Mouse (Mus musculus): ENCODE data around the gene Gli2. TPM values are rescaled to one million over a fixed set of nuclear protein-coding genes. Genes with fewer than 3 reads are reported as not detected.

Gene Gli2
- polyA plus RNA-seq, 1 experiment from 2014 or later: 3.4 TPM

- Histone ChIP-seq H3K4me2 (peak overlapping the region; percentile 86), H3K36me3 (ENCODE audit: control insufficient read depth, insufficient read depth, low read length) (no peaks in the 10 kb centered on the region), H3K27ac (ENCODE audit: low read depth, low read length) (no peak overlapping the region), H3K9me3 (ENCODE audit: control insufficient read depth, low read length) (peaks cover 2% of the 10 kb centered on the region; the same call in 1 of the 2 replicates), H3K9ac (ENCODE audit: low read depth, low read length) (no peak overlapping the region; the same call in 1 of the 2 replicates), H3K4me1 (replicated peaks; ENCODE audit: control insufficient read depth, insufficient read depth, low read length) (peaks cover 3% of the 10 kb centered on the region; the same call in 1 of the 2 replicates), H3K4me3 (ENCODE audit: low read depth, low read length) (peak overlapping the region; percentile 53), H3K27me3 (replicated peaks; ENCODE audit: control insufficient read depth, insufficient read depth, low read length) (peaks cover 58% of the 10 kb centered on the region)
- no peak for DNase-seq (ENCODE audit: low spot score)
- no peak for ATAC-seq (replicated peaks; ENCODE audit: low FRiP score)
- WGBS: 39% methylated on average over 6 of the region's 6 CpGs
Observed at GRCm38 (mm10) chr1:119054468-119054867, 1.0 kb upstream of the Gli2 start.

- 1% methylated on average over 25 of the region's 25 CpGs for WGBS
- DNase-seq (ENCODE audit: low spot score): no peak
- H3K9ac ChIP-seq (ENCODE audit: low read depth, low read length): peak overlapping the region; percentile 51
- H3K36me3 ChIP-seq (ENCODE audit: control insufficient read depth, insufficient read depth, low read length): no peaks in the 10 kb centered on the region
- H3K4me1 ChIP-seq (replicated peaks; ENCODE audit: control insufficient read depth, insufficient read depth, low read length): peaks cover 3% of the 10 kb centered on the region; the same call in 1 of the 2 replicates
- H3K27me3 ChIP-seq (replicated peaks; ENCODE audit: control insufficient read depth, insufficient read depth, low read length): peaks cover 61% of the 10 kb centered on the region
- peaks cover 2% of the 10 kb centered on the region; the same call in 1 of the 2 replicates for H3K9me3 ChIP-seq (ENCODE audit: control insufficient read depth, low read length)
- H3K4me2 ChIP-seq: peak overlapping the region; percentile 86
- H3K27ac ChIP-seq (ENCODE audit: low read depth, low read length): no peak overlapping the region
- no peak for ATAC-seq (replicated peaks; ENCODE audit: low FRiP score)
- H3K4me3 ChIP-seq (ENCODE audit: low read depth, low read length): peak overlapping the region; percentile 53
Observed at GRCm38 (mm10) chr1:119053872-119054354, 494 bp upstream of the Gli2 start.

- DNase-seq (ENCODE audit: low spot score) (no peak), ATAC-seq (replicated peaks; ENCODE audit: low FRiP score) (no peak)
- Histone ChIP-seq H3K4me1 (replicated peaks; ENCODE audit: control insufficient read depth, insufficient read depth, low read length) (peaks cover 3% of the 10 kb centered on the region; the same call in 1 of the 2 replicates), H3K27me3 (replicated peaks; ENCODE audit: control insufficient read depth, insufficient read depth, low read length) (peaks cover 71% of the 10 kb centered on the region), H3K36me3 (ENCODE audit: control insufficient read depth, insufficient read depth, low read length) (no peaks in the 10 kb centered on the region), H3K9me3 (ENCODE audit: control insufficient read depth, low read length) (peaks cover 2% of the 10 kb centered on the region; the same call in 1 of the 2 replicates), H3K4me3 (ENCODE audit: low read depth, low read length) (peak overlapping the region; percentile 53), H3K9ac (ENCODE audit: low read depth, low read length) (peak overlapping the region; percentile 48), H3K27ac (ENCODE audit: low read depth, low read length) (peak overlapping the region; percentile 64; the same call in 1 of the 2 replicates), H3K4me2 (peak overlapping the region; percentile 86)
- under 1% methylated on average over 33 of the region's 33 CpGs for WGBS
Observed at GRCm38 (mm10) chr1:119052631-119053177, 715 bp downstream of the Gli2 start.

- peaks cover under 1% of the 10 kb centered on the region; the same call in 1 of the 2 replicates for H3K9me3 ChIP-seq (ENCODE audit: control insufficient read depth, low read length)
- peaks cover 3% of the 10 kb centered on the region; the same call in 1 of the 2 replicates for H3K4me1 ChIP-seq (replicated peaks; ENCODE audit: control insufficient read depth, insufficient read depth, low read length)
- peak overlapping the region; percentile 86 for H3K4me2 ChIP-seq
- ATAC-seq (replicated peaks; ENCODE audit: low FRiP score) (no peak), DNase-seq (ENCODE audit: low spot score) (no peak)
- peak overlapping the region; percentile 53 for H3K4me3 ChIP-seq (ENCODE audit: low read depth, low read length)
- peaks cover 74% of the 10 kb centered on the region for H3K27me3 ChIP-seq (replicated peaks; ENCODE audit: control insufficient read depth, insufficient read depth, low read length)
- H3K9ac ChIP-seq (ENCODE audit: low read depth, low read length): peak overlapping the region; percentile 48; the same call in 1 of the 2 replicates
- no peaks in the 10 kb centered on the region for H3K36me3 ChIP-seq (ENCODE audit: control insufficient read depth, insufficient read depth, low read length)
- WGBS: 1% methylated on average over 21 of the region's 21 CpGs
- peak overlapping the region; percentile 64; the same call in 1 of the 2 replicates for H3K27ac ChIP-seq (ENCODE audit: low read depth, low read length)
Observed at GRCm38 (mm10) chr1:119051938-119052551, 1.4 kb downstream of the Gli2 start.

- peak overlapping the region; percentile 86 for H3K4me2 ChIP-seq
- no peaks in the 10 kb centered on the region for H3K9me3 ChIP-seq (ENCODE audit: control insufficient read depth, low read length)
- H3K27ac ChIP-seq (ENCODE audit: low read depth, low read length): peak overlapping the region; percentile 43; the same call in 1 of the 2 replicates
- ATAC-seq (replicated peaks; ENCODE audit: low FRiP score): no peak
- DNase-seq (ENCODE audit: low spot score): no peak
- peak overlapping the region; percentile 48; the same call in 1 of the 2 replicates for H3K9ac ChIP-seq (ENCODE audit: low read depth, low read length)
- H3K4me1 ChIP-seq (replicated peaks; ENCODE audit: control insufficient read depth, insufficient read depth, low read length): peaks cover 3% of the 10 kb centered on the region; the same call in 1 of the 2 replicates
- no peaks in the 10 kb centered on the region for H3K36me3 ChIP-seq (ENCODE audit: control insufficient read depth, insufficient read depth, low read length)
- H3K4me3 ChIP-seq (ENCODE audit: low read depth, low read length): peak overlapping the region; percentile 53
- H3K27me3 ChIP-seq (replicated peaks; ENCODE audit: control insufficient read depth, insufficient read depth, low read length): peaks cover 74% of the 10 kb centered on the region
- WGBS: 5% methylated on average over 21 of the region's 21 CpGs
Observed at GRCm38 (mm10) chr1:119051192-119051937, 2.1 kb downstream of the Gli2 start.

- Histone ChIP-seq H3K9me3 (ENCODE audit: control insufficient read depth, low read length) (no peaks in the 10 kb centered on the region), H3K36me3 (ENCODE audit: control insufficient read depth, insufficient read depth, low read length) (no peaks in the 10 kb centered on the region), H3K27ac (ENCODE audit: low read depth, low read length) (no peak overlapping the region), H3K27me3 (replicated peaks; ENCODE audit: control insufficient read depth, insufficient read depth, low read length) (peaks cover 71% of the 10 kb centered on the region), H3K4me3 (ENCODE audit: low read depth, low read length) (no peak overlapping the region), H3K4me1 (replicated peaks; ENCODE audit: control insufficient read depth, insufficient read depth, low read length) (peaks cover 3% of the 10 kb centered on the region; the same call in 1 of the 2 replicates), H3K4me2 (no peak overlapping the region), H3K9ac (ENCODE audit: low read depth, low read length) (no peak overlapping the region)
- WGBS: 24% methylated on average over 10 of the region's 10 CpGs
- ATAC-seq (replicated peaks; ENCODE audit: low FRiP score) (no peak), DNase-seq (ENCODE audit: low spot score) (no peak)
Observed at GRCm38 (mm10) chr1:119049812-119050615, 3.4 kb downstream of the Gli2 start.

GRCm38 (mm10) chr1:119048988-119049387 is 4.4 kb downstream of the Gli2 start:
- H3K36me3 ChIP-seq (ENCODE audit: control insufficient read depth, insufficient read depth, low read length): no peaks in the 10 kb centered on the region
- H3K4me3 ChIP-seq (ENCODE audit: low read depth, low read length): no peak overlapping the region
- WGBS: 6% methylated on average over 11 of the region's 11 CpGs
- no peak for DNase-seq (ENCODE audit: low spot score)
- H3K27me3 ChIP-seq (replicated peaks; ENCODE audit: control insufficient read depth, insufficient read depth, low read length): peaks cover 62% of the 10 kb centered on the region
- no peaks in the 10 kb centered on the region for H3K9me3 ChIP-seq (ENCODE audit: control insufficient read depth, low read length)
- no peak overlapping the region for H3K9ac ChIP-seq (ENCODE audit: low read depth, low read length)
- no peak for ATAC-seq (replicated peaks; ENCODE audit: low FRiP score)
- no peak overlapping the region for H3K27ac ChIP-seq (ENCODE audit: low read depth, low read length)
- peak overlapping the region; percentile 33 for H3K4me2 ChIP-seq
- peaks cover 3% of the 10 kb centered on the region; the same call in 1 of the 2 replicates for H3K4me1 ChIP-seq (replicated peaks; ENCODE audit: control insufficient read depth, insufficient read depth, low read length)

- H3K4me2 ChIP-seq: peak overlapping the region; percentile 33
- H3K27ac ChIP-seq (ENCODE audit: low read depth, low read length): no peak overlapping the region
- peaks cover 3% of the 10 kb centered on the region; the same call in 1 of the 2 replicates for H3K4me1 ChIP-seq (replicated peaks; ENCODE audit: control insufficient read depth, insufficient read depth, low read length)
- ATAC-seq (replicated peaks; ENCODE audit: low FRiP score): no peak
- H3K36me3 ChIP-seq (ENCODE audit: control insufficient read depth, insufficient read depth, low read length): no peaks in the 10 kb centered on the region
- no peak overlapping the region for H3K9ac ChIP-seq (ENCODE audit: low read depth, low read length)
- no peaks in the 10 kb centered on the region for H3K9me3 ChIP-seq (ENCODE audit: control insufficient read depth, low read length)
- DNase-seq (ENCODE audit: low spot score): no peak
- H3K27me3 ChIP-seq (replicated peaks; ENCODE audit: control insufficient read depth, insufficient read depth, low read length): peaks cover 57% of the 10 kb centered on the region
- H3K4me3 ChIP-seq (ENCODE audit: low read depth, low read length): no peak overlapping the region
- 10% methylated on average over 6 of the region's 6 CpGs for WGBS
Observed at GRCm38 (mm10) chr1:119048547-119048946, 4.9 kb downstream of the Gli2 start.
